Mouse (Mus musculus) ovary, adult 2 months (tissue): ENCODE results near the gene Chad. TPM values are rescaled to one million over a fixed set of nuclear protein-coding genes. Genes with fewer than 3 reads are reported as not detected.

Experiments used
- polyA plus RNA-seq: library from polyadenylated mRNA; depleted of rRNA; stranded (reverse); fragments of >200 nt; gene quantifications from 2 replicates; pipeline ENCODE4 v1.2.3, GENCODE M21; 2012; rRNA removed

Gene Chad
- polyA plus RNA-seq = 2.3 and 3.2 TPM in 2 replicates

DNA sequence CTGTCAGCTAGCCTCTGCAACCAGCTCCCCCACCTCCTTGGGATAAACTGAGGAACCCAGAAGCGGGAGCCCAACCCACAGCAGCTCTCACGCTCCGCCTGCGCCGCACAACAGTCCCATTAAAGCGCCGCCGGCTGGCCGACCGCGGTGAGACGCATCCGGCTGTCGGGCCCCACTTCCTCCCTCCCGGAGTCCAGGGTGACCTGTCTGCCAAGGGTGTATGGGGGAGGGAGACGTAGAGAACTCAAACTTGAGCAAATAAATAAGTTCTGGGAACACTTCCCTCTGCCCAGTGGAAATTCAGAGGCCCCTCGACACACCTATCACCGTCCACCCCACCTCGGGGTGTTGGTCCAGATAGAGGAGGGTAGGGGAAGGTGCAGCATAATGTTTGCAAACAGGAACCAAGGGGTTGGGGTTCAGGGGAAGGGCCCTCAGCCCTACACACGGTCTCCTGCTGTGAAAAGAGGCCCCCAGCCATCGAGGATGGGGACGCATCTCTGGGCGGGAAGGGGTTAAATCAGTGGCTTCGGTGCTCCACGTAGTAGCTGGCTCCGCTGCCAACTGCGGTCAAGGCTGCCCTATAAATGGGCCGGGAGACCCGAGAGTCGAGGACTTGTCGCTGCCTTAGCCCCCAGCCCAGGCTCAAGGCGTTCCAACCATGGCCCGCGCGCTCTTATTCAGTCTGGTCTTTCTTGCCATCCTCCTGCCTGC, at the start of gene Chad:
TSS of gene Chad (plus strand) at position 611 of the 714 bp plus-strand sequence.

DNA sequence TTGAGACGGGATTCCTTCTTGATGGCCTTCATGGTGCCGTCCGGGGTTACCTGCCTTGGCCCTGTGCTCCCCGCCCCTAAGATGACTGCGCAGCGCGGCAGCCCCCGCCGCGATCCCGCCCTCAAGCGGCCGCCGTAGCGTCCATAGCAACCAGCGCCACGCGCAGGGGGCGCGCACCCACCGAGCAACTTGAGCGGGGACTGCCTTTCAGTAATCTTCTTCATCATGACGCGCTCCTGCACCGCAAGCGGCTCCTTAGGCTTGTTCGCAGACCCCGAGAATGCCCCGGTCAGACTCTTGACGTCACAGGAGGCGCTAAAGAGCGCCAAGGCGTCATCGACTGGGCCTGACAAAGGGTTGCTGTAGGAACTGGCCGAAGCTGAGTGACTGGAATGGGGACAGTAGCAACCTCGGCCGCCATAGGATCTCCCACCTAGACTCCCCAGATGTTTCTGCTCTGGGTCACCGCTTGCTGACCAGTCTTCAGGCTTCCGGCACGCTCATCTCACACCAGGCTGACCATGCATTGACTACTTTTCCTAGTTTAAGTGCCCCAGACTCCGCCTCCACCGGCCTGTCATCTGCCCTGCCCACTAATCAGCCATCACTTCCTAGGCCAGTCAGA, 43.5 kb upstream of the Chad start, which contains the start of gene Mycbpap:
TSS of gene Mycbpap (minus strand) at position 524 of the 625 bp plus-strand sequence.

GRCm38 (mm10) chr11:94548888-94549690, 15.8 kb upstream of the Chad start, which contains the start of gene Rsad1:
Gene Rsad1 (minus strand): TSS chr11:94549255.

GRCm38 (mm10) chr11:94601321-94602281, 36.8 kb downstream of the Chad start, which contains the start of gene Acsf2:
Gene Acsf2 (minus strand): TSS chr11:94601871.

Other genes starting within 250 kb of the Chad start
- 3.8 and 5.8 TPM in 2 replicates for gene Luc7l3, start 243.1 kb upstream of the Chad start, polyA plus RNA-seq
- gene Ankrd40, start 237.0 kb upstream of the Chad start, polyA plus RNA-seq = 119 and 133 TPM in 2 replicates
- gene Abcc3, start 172.1 kb upstream of the Chad start, polyA plus RNA-seq = 21.6 and 23.3 TPM in 2 replicates
- 30.4 and 39.4 TPM in 2 replicates for gene Cacna1g, start 90.8 kb upstream of the Chad start, polyA plus RNA-seq
- 0.06 and 1.0 TPM in 2 replicates for gene Spata20, start 78.9 kb upstream of the Chad start, polyA plus RNA-seq
- gene Epn3, start 65.1 kb upstream of the Chad start, polyA plus RNA-seq = 18.8 and 20.7 TPM in 2 replicates
- 6.4 and 7.8 TPM in 2 replicates for gene Mycbpap, start 43.3 kb upstream of the Chad start, polyA plus RNA-seq
- gene Rsad1, start 15.8 kb upstream of the Chad start, polyA plus RNA-seq = 31.0 and 34.1 TPM in 2 replicates
- gene Acsf2, start 36.8 kb downstream of the Chad start, polyA plus RNA-seq = 54.3 and 58.9 TPM in 2 replicates
- 91.4 and 100 TPM in 2 replicates for gene Lrrc59, start 64.7 kb downstream of the Chad start, polyA plus RNA-seq
- gene Mrpl27, start 88.7 kb downstream of the Chad start, polyA plus RNA-seq = 30.0 and 39.0 TPM in 2 replicates
- 2.6 and 3.4 TPM in 2 replicates for gene Eme1, start 88.9 kb downstream of the Chad start, polyA plus RNA-seq
- gene Xylt2, start 112.5 kb downstream of the Chad start, polyA plus RNA-seq = 68.4 and 78.0 TPM in 2 replicates
- not detected in 2 replicates for gene Gm11541, start 139.5 kb downstream of the Chad start, polyA plus RNA-seq
- gene Cdc34b, start 176.7 kb downstream of the Chad start, polyA plus RNA-seq = 2.6 and 2.7 TPM in 2 replicates
- not detected in 2 replicates for gene Tmem92, start 217.7 kb downstream of the Chad start, polyA plus RNA-seq